Mouse (Mus musculus) heart, postnatal 0 days (tissue): ENCODE results near the gene Tbc1d16.

Source experiments
- CTCF ChIP-seq: IDR thresholded peaks from 2 replicates; pipeline ENCODE4 v1.5.1; 2016; ENCODE audit warnings: antibody characterized with exemption, control low read depth, low read depth
- EP300 ChIP-seq: IDR thresholded peaks from 2 replicates; pipeline ENCODE4 v1.6.1; 2016; ENCODE audit warnings: antibody characterized with exemption, low read depth

DNA sequence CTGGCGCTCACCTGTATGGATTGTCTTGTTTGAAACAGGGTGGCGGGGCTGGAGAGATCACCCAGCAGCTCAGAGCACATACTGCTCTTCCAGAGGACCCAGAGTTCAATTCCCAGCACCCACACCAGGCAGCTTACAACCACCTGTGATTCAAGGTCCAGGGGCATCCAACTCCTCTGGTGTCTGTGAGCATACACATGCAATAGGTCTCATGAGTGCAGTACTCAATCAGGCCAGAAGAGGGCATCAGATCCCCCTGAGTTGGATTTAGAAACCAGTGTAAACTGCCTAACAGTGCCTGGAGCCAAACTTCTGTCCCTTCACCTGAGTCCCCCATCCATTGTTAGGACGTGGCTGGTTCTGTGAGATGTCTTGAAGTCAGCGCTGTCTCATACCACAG is 7.3 kb upstream of the Tbc1d16 start:
- TF ChIP-seq CTCF: peak; percentile 54
- no peak for TF ChIP-seq EP300
